Mouse (Mus musculus) frontal cortex, postnatal 14 days (tissue): ENCODE results near the gene Crxos.

Source experiments
- DNase-seq, 2 experiments: peaks; one replicate each; pipeline ENCODE4 v3.0.0; 2022; ENCODE audit warnings: low spot score in 2 of 2

Crxos gene

GRCm38 (mm10) chr7:15921796-15922195 lies 39.4 kb downstream of the Crxos start:
- DNase-seq: no peak

- peak; percentile 87 to 89 for DNase-seq
Observed at GRCm38 (mm10) chr7:15922220-15922773, 39.9 kb downstream of the Crxos start, which contains the start of gene Selenow. TSS of gene Selenow (minus strand) at chr7:15922402.

- DNase-seq: no peak
Observed at GRCm38 (mm10) chr7:15929910-15930309, 47.5 kb downstream of the Crxos start.

GRCm38 (mm10) chr7:15930543-15930942 lies 48.1 kb downstream of the Crxos start:
- DNase-seq: no peak

- DNase-seq: no peak
Observed at GRCm38 (mm10) chr7:15931635-15932034, 49.2 kb downstream of the Crxos start.

GRCm38 (mm10) chr7:15933437-15934359 lies 51.3 kb downstream of the Crxos start:
- peak in 1 of 2 experiments; percentile 37 for DNase-seq

- no peak for DNase-seq
Observed at GRCm38 (mm10) chr7:15937491-15937890, 55.1 kb downstream of the Crxos start.

- DNase-seq: no peak
Observed at GRCm38 (mm10) chr7:15938621-15939020, 56.2 kb downstream of the Crxos start.

GRCm38 (mm10) chr7:15944311-15944710 lies 61.9 kb downstream of the Crxos start:
- DNase-seq: no peak

- DNase-seq: no peak
Observed at GRCm38 (mm10) chr7:15945211-15945610, 62.8 kb downstream of the Crxos start.

GRCm38 (mm10) chr7:15945721-15946536 lies 63.5 kb downstream of the Crxos start, which contains the start of gene Nop53:
TSS of gene Nop53 (minus strand) at chr7:15946074.
- peak; percentile 92 to 94 for DNase-seq

- no peak for DNase-seq
Observed at GRCm38 (mm10) chr7:15947653-15948260, 65.3 kb downstream of the Crxos start.

- peak in 1 of 2 experiments; percentile 50 for DNase-seq
Observed at GRCm38 (mm10) chr7:15948381-15948941, 66.0 kb downstream of the Crxos start.

GRCm38 (mm10) chr7:15949216-15949790 lies 66.9 kb downstream of the Crxos start:
- DNase-seq: no peak

- DNase-seq: no peak
Observed at GRCm38 (mm10) chr7:15950008-15950407, 67.6 kb downstream of the Crxos start.

- DNase-seq: no peak
Observed at GRCm38 (mm10) chr7:15952416-15952815, 70.0 kb downstream of the Crxos start.
